Comparison of ENCODE assay signal across 10 mouse cellular contexts in the genomic region with DNA sequence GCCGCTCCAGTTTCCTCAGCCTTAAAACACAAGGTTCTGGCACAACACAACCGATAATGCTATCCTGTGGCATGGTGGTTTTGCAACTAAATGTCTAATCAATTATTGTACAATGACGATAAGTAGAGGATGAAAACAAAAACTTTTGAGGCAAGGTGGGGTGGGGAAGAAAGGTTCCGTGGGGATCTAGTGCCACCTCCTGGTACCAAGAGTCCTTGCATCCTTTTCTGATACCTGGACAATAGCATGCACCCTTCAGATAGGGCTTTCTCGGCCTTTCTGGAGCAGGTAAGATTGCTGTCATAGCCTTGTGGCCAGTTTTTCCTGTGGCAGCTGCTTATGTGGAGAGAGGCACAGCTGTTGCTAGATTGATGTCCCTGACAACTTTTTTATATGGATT. TPM values are rescaled to one million over a fixed set of nuclear protein-coding genes. Genes with fewer than 3 reads are reported as not detected.
A peak's percentile ranks its signal among the peaks of the same experiment; 100 is the strongest.
DNase-seq lines count a peak whose midpoint lies in the region; ATAC-seq and TF ChIP-seq lines count a peak whose summit lies in the region.
"Had no signal": no experiment of that assay in that cellular context is flagged by ENCODE, and none has a peak within 500 bp of the region (broad histone marks: within the 10 kb centered on the region; RNA-seq: fewer than 3 reads in every experiment).

No protein-coding gene starts in this region.

- H3K4me1 ChIP-seq in hindbrain, embryonic 14.5 days (replicated peaks; ENCODE audit: control insufficient read depth, insufficient read depth, low read length) = no peaks in the 10 kb centered on the region
- H3K4me1 ChIP-seq in hindbrain, embryonic 12.5 days = no peaks in the 10 kb centered on the region
- H3K4me1 ChIP-seq in CH12.LX (ENCODE audit: control insufficient read depth in 1 of 2, insufficient read depth in 2 of 2) = peaks cover 0 to 6% of the 10 kb centered on the region in 2 experiments; a peak in 2 of 4 replicates
- no peaks in the 10 kb centered on the region for H3K4me1 ChIP-seq in limb, embryonic 14.5 days (ENCODE audit: control insufficient read depth, insufficient read depth, low read length)
- H3K4me1 ChIP-seq: embryonic facial prominence, embryonic 13.5 days; liver, embryonic 15.5 days had no signal

- no peak overlapping the region for H3K9ac ChIP-seq in hindbrain, embryonic 14.5 days
- H3K9ac ChIP-seq in hindbrain, embryonic 12.5 days = no peak overlapping the region
- no peak overlapping the region for H3K9ac ChIP-seq in CH12.LX (ENCODE audit: insufficient read depth, low read depth)
- H3K9ac ChIP-seq in limb, embryonic 14.5 days (ENCODE audit: low read depth, low read length, severe bottlenecking) = no peak overlapping the region
- H3K9ac ChIP-seq: embryonic facial prominence, embryonic 13.5 days; liver, embryonic 15.5 days had no signal

- dilution Hi-C loops in CH12.LX (cut with MboI; ENCODE audit: extremely low pct_ligation_motif_present, extremely low pct_unique_long_range_greater_than_20kb, low sequenced_read_pairs) = no loop called here

- no peaks in the 10 kb centered on the region for H3K36me3 ChIP-seq in hindbrain, embryonic 14.5 days (replicated peaks; ENCODE audit: control insufficient read depth, insufficient read depth)
- H3K36me3 ChIP-seq in hindbrain, embryonic 12.5 days = no peaks in the 10 kb centered on the region
- H3K36me3 ChIP-seq in CH12.LX (replicated peaks in 1 of 2; ENCODE audit: control insufficient read depth in 1 of 2, insufficient read depth in 1 of 2, low read length in 1 of 2) = no peaks in the 10 kb centered on the region
- no peaks in the 10 kb centered on the region for H3K36me3 ChIP-seq in limb, embryonic 14.5 days (ENCODE audit: control insufficient read depth, insufficient read depth, low read length)
- H3K36me3 ChIP-seq: embryonic facial prominence, embryonic 13.5 days; liver, embryonic 15.5 days had no signal

- no peak overlapping the region for H3K4me3 ChIP-seq in hindbrain, embryonic 14.5 days (replicated peaks; ENCODE audit: low read length)
- no peak overlapping the region for H3K4me3 ChIP-seq in hindbrain, embryonic 12.5 days
- H3K4me3 ChIP-seq in CH12.LX (replicated peaks in 1 of 3; ENCODE audit: low read depth in 2 of 3, low read length in 2 of 3, poor library complexity in 1 of 3) = no peak overlapping the region
- no peak overlapping the region for H3K4me3 ChIP-seq in limb, embryonic 14.5 days (replicated peaks; ENCODE audit: low read length)
- H3K4me3 ChIP-seq: embryonic facial prominence, embryonic 13.5 days; liver, embryonic 15.5 days had no signal

- TF ChIP-seq CTCF in CH12.LX (conservative IDR thresholded peaks at IDR 0.05 in 1 of 2, IDR thresholded peaks at IDR 0.05 in 1 of 2; ENCODE audit: low read depth in 2 of 2, low read length in 2 of 2) = peak; percentile 72 to 93

- no peaks in the 10 kb centered on the region for H3K9me3 ChIP-seq in hindbrain, embryonic 14.5 days (ENCODE audit: control insufficient read depth, low read length)
- no peaks in the 10 kb centered on the region for H3K9me3 ChIP-seq in hindbrain, embryonic 12.5 days (replicated peaks)
- H3K9me3 ChIP-seq in CH12.LX (replicated peaks; ENCODE audit: low read length) = no peaks in the 10 kb centered on the region
- no peaks in the 10 kb centered on the region for H3K9me3 ChIP-seq in limb, embryonic 14.5 days (ENCODE audit: control insufficient read depth, low read length)
- H3K9me3 ChIP-seq: embryonic facial prominence, embryonic 13.5 days; liver, embryonic 15.5 days had no signal

- TF ChIP-seq RAD21 in CH12.LX (IDR thresholded peaks at IDR 0.05; ENCODE audit: low read depth, low read length) = peak; percentile 89

- TF ChIP-seq EP300 in CH12.LX (IDR thresholded peaks at IDR 0.05; ENCODE audit: low read length) = no peak

- no peak overlapping the region for H3K27ac ChIP-seq in hindbrain, embryonic 14.5 days
- no peak overlapping the region for H3K27ac ChIP-seq in hindbrain, embryonic 12.5 days
- no peak overlapping the region for H3K27ac ChIP-seq in CH12.LX (ENCODE audit: insufficient read depth, low read depth)
- H3K27ac ChIP-seq in limb, embryonic 14.5 days (replicated peaks; ENCODE audit: low read depth, low read length) = no peak overlapping the region
- H3K27ac ChIP-seq: embryonic facial prominence, embryonic 13.5 days; liver, embryonic 15.5 days had no signal

- H3K79me2 ChIP-seq in CH12.LX (replicated peaks; ENCODE audit: control insufficient read depth, extremely low read depth, insufficient read depth, poor library complexity, severe bottlenecking) = no peaks in the 10 kb centered on the region

- no peak overlapping the region for H3K4me2 ChIP-seq in hindbrain, embryonic 14.5 days (replicated peaks)
- H3K4me2 ChIP-seq in hindbrain, embryonic 12.5 days (replicated peaks) = no peak overlapping the region
- peak overlapping the region; percentile 61; the same call in 1 of the 2 replicates for H3K4me2 ChIP-seq in CH12.LX (ENCODE audit: insufficient read depth, low read depth, poor library complexity, severe bottlenecking)
- no peak overlapping the region for H3K4me2 ChIP-seq in limb, embryonic 14.5 days (replicated peaks; ENCODE audit: low read depth, low read length, severe bottlenecking)
- H3K4me2 ChIP-seq: embryonic facial prominence, embryonic 13.5 days; liver, embryonic 15.5 days had no signal

- in situ Hi-C loops in CH12.LX (cut with MboI; ENCODE audit: low pct_ligation_motif_present, low pct_unique_long_range_greater_than_20kb, low sequenced_read_pairs) = no loop called here

- no peaks in the 10 kb centered on the region for H3K27me3 ChIP-seq in hindbrain, embryonic 14.5 days (ENCODE audit: control insufficient read depth, insufficient read depth, low read length)
- H3K27me3 ChIP-seq in hindbrain, embryonic 12.5 days = no peaks in the 10 kb centered on the region
- H3K27me3 ChIP-seq in CH12.LX (replicated peaks) = no peaks in the 10 kb centered on the region
- no peaks in the 10 kb centered on the region for H3K27me3 ChIP-seq in limb, embryonic 14.5 days (ENCODE audit: control insufficient read depth, insufficient read depth, low read length)
- H3K27me3 ChIP-seq: embryonic facial prominence, embryonic 13.5 days; liver, embryonic 15.5 days had no signal

- no peak for TF ChIP-seq POLR2A in CH12.LX (IDR thresholded peaks at IDR 0.05; ENCODE audit: low read depth, low read length)
- no peak for TF ChIP-seq POLR2A in limb, embryonic 14.5 days (IDR thresholded peaks at IDR 0.05; ENCODE audit: borderline replicate concordance, extremely low read depth, insufficient read depth, insufficient read length)

- ATAC-seq in hindbrain, embryonic 14.5 days (ENCODE audit: low FRiP score) = no peak
- ATAC-seq in hindbrain, embryonic 12.5 days (ENCODE audit: low FRiP score) = no peak
- ATAC-seq in limb, embryonic 14.5 days (ENCODE audit: low FRiP score, low read depth) = no peak
- no peak for ATAC-seq in erythroblast, adult 5-6 weeks (replicated peaks; ENCODE audit: low FRiP score, poor library complexity, severe bottlenecking)

- 39% methylated on average over 5 of the region's 5 CpGs for WGBS in hindbrain, embryonic 14.5 days
- 34% methylated on average over 5 of the region's 5 CpGs for WGBS in hindbrain, embryonic 12.5 days
- 28% methylated on average over 5 of the region's 5 CpGs for WGBS in limb, embryonic 14.5 days

- peak; percentile 51 for DNase-seq in hindbrain, embryonic 14.5 days (ENCODE audit: low spot score)
- peak; percentile 54 for DNase-seq in CH12.LX (ENCODE audit: extremely low read depth)
- peak; percentile 35 for DNase-seq in adrenal gland, postnatal 10 days
- peak; percentile 17 for DNase-seq in heart, postnatal 4 days
- DNase-seq in limb, embryonic 14.5 days (ENCODE audit: low spot score) = peak; percentile 3
- peak; percentile 8 for DNase-seq in right cerebral cortex, postnatal 14 days

TF ChIP-seq in CH12.LX, 34 proteins besides CTCF, POLR2A, EP300 and RAD21:
- TF ChIP-seq NELFE (IDR thresholded peaks at IDR 0.05; ENCODE audit: low read depth, low read length) (peak; percentile 33; the same call in 1 of the 2 replicates), E2F4 (IDR thresholded peaks at IDR 0.05; ENCODE audit: insufficient replicate concordance, low read depth, low read length) (0 out of 2 replicates have a peak, but pooled peaks have one; percentile 31), TBP (conservative IDR thresholded peaks at IDR 0.05; ENCODE audit: low read depth, low read length) (no peak), ZC3H11A (IDR thresholded peaks at IDR 0.05; ENCODE audit: low read depth, low read length) (peak; percentile 48), MAX (IDR thresholded peaks at IDR 0.05; ENCODE audit: low read length) (0 out of 2 replicates have a peak, but pooled peaks have one; percentile 21), MYC (IDR thresholded peaks at IDR 0.05; ENCODE audit: low read depth, low read length) (0 out of 2 replicates have a peak, but pooled peaks have one; percentile 47), SMC3 (IDR thresholded peaks at IDR 0.05; ENCODE audit: low read depth, low read length) (peak; percentile 93), GABPA (IDR thresholded peaks at IDR 0.05; ENCODE audit: insufficient replicate concordance, low read depth, low read length) (no peak)

RNA-seq across cellular contexts. Expression of a gene that starts 13.5 kb away (rescaled TPM):
- polyA plus RNA-seq in hindbrain, embryonic 14.5 days (2014; fragmentation: Nextera tagmentation; extraction: Ambion mirVana) = not detected in 2 replicates
- not detected in 2 replicates for polyA plus RNA-seq in hindbrain, embryonic 12.5 days (2016; fragmentation: Nextera tagmentation; extraction: Ambion mirVana)
- not detected in 2 replicates for total RNA-seq in CH12.LX (2012; rRNA removed)
- not detected in 2 replicates for total RNA-seq in CH12.LX (2014; rRNA removed)
- polyA plus RNA-seq in CH12.LX (2012; ENCODE audit: insufficient read length, low read depth) = not detected in 2 replicates
- total RNA-seq in adrenal gland, postnatal 10 days (2021) = not detected
- total RNA-seq in heart, postnatal 4 days (2021) = not detected
- polyA plus RNA-seq in limb, embryonic 14.5 days (2012; rRNA removed) = not detected in 2 replicates
- not detected in 2 replicates for polyA plus RNA-seq in limb, embryonic 14.5 days (2014; fragmentation: Nextera tagmentation; extraction: Ambion mirVana)
- total RNA-seq in erythroblast, adult 5-6 weeks (2015; ENCODE audit: low replicate concordance) = not detected in 2 replicates
- not detected in 2 replicates for total RNA-seq in erythroblast, adult 5-6 weeks (2017; ENCODE audit: low replicate concordance)
- polyA plus RNA-seq: embryonic facial prominence, embryonic 13.5 days; liver, embryonic 15.5 days had no signal

RNA-seq across cellular contexts. Expression of a gene that starts 35.1 kb away (rescaled TPM):
- polyA plus RNA-seq in hindbrain, embryonic 14.5 days (2014; fragmentation: Nextera tagmentation; extraction: Ambion mirVana) = 1.3 and 1.8 TPM in 2 replicates
- 1.7 and 1.8 TPM in 2 replicates for polyA plus RNA-seq in hindbrain, embryonic 12.5 days (2016; fragmentation: Nextera tagmentation; extraction: Ambion mirVana)
- total RNA-seq in CH12.LX (2012; rRNA removed) (not detected in 2 replicates), CH12.LX (2014; rRNA removed) (not detected in 2 replicates)
- not detected in 2 replicates for polyA plus RNA-seq in CH12.LX (2012; ENCODE audit: insufficient read length, low read depth)
- total RNA-seq in adrenal gland, postnatal 10 days (2021) = under 1 TPM; 0.24 TPM
- total RNA-seq in heart, postnatal 4 days (2021) = under 1 TPM; 0.20 to 0.26 TPM
- polyA plus RNA-seq in limb, embryonic 14.5 days (2012; rRNA removed) = 0.54 and 1.3 TPM in 2 replicates
- polyA plus RNA-seq in limb, embryonic 14.5 days (2014; fragmentation: Nextera tagmentation; extraction: Ambion mirVana) = 2.5 and 2.6 TPM in 2 replicates
- 0.19 TPM in 1 of 2 replicates, not detected in the other for total RNA-seq in erythroblast, adult 5-6 weeks (2015; ENCODE audit: low replicate concordance)
- not detected in 2 replicates for total RNA-seq in erythroblast, adult 5-6 weeks (2017; ENCODE audit: low replicate concordance)

Comparison
In these comparisons a context has a peak if more than half of its experiments do, and no peak if none do; other contexts are left out.
1. DNase-seq: peak in every context shown above with its lines; median percentile 54 in CH12.LX; 51 in hindbrain, embryonic 14.5 days; 35 in adrenal gland, postnatal 10 days; 17 in heart, postnatal 4 days; 8 in right cerebral cortex, postnatal 14 days; 3 in limb, embryonic 14.5 days.